Mouse (Mus musculus) embryonic facial prominence, embryonic 15.5 days (tissue): ENCODE measurements around the gene Gm20388. TPM values are rescaled to one million over a fixed set of nuclear protein-coding genes. Genes with fewer than 3 reads are reported as not detected.

Experiments used
- ATAC-seq: fragments of 200-750 bp; cut with Nextera tagmentation; 2 replicates; pipeline ENCODE4 v1.8.0; 2017; ENCODE audit warnings: low read depth, moderate TSS enrichment; ENCODE audit not compliant: insufficient number of reproducible peaks, low FRiP score, low TSS enrichment
- H3K27ac ChIP-seq: fragments of 300-500 bp; sonication (generic); replicated peaks from 2 replicates; pipeline ENCODE4 v1.5.1; 2015; ENCODE audit warnings: mild to moderate bottlenecking, inconsistent platforms
- H3K27me3 ChIP-seq: fragments of 300-500 bp; sonication (generic); 2 replicates; pipeline ENCODE4 v1.6.1; 2015; ENCODE audit warnings: inconsistent platforms
- H3K36me3 ChIP-seq: fragments of 300-500 bp; sonication (generic); 2 replicates; pipeline ENCODE4 v1.6.1; 2015; ENCODE audit warnings: mild to moderate bottlenecking, inconsistent platforms
- H3K4me1 ChIP-seq: fragments of 300-500 bp; sonication (generic); 2 replicates; pipeline ENCODE4 v1.6.1; 2015; ENCODE audit warnings: inconsistent platforms
- H3K4me2 ChIP-seq: fragments of 300-500 bp; sonication (generic); replicated peaks from 2 replicates; pipeline ENCODE4 v1.6.1; 2015; ENCODE audit warnings: mild to moderate bottlenecking, inconsistent platforms
- H3K4me3 ChIP-seq: fragments of 300-500 bp; sonication (generic); replicated peaks from 2 replicates; pipeline ENCODE4 v1.5.1; 2015; ENCODE audit warnings: mild to moderate bottlenecking, inconsistent platforms
- H3K9ac ChIP-seq: fragments of 300-500 bp; sonication (generic); 2 replicates; pipeline ENCODE4 v1.6.1; 2015; ENCODE audit warnings: inconsistent platforms
- H3K9me3 ChIP-seq: fragments of 300-500 bp; sonication (generic); replicated peaks from 2 replicates; pipeline ENCODE4 v1.6.1; 2016; ENCODE audit warnings: inconsistent platforms
- WGBS: fragments of 180-500 bp; shearing (Covaris S2); methylation state at CpG from one replicate; pipeline ENCODE4 v1.1.7; 2015; 5-methylcytosine and 5-hydroxymethylcytosine counted together
- polyA plus RNA-seq: library from polyadenylated mRNA; unstranded; fragments of >200 nt; fragmentation: Nextera tagmentation; extraction: Ambion mirVana; gene quantifications from 2 replicates; pipeline ENCODE4 v1.2.1, GENCODE M21; 2015

The Gm20388 gene
- polyA plus RNA-seq, 1 experiment from 2014 or later, result 8.0 TPM

GRCm38 (mm10) chr8:123337475-123337874 lies 3426.8 kb downstream of the Gm20388 start:
- Histone ChIP-seq H3K4me2 (no peak overlapping the region), H3K9me3 (no peaks in the 10 kb centered on the region), H3K9ac (no peak overlapping the region), H3K4me3 (no peak overlapping the region), H3K27me3 (peaks cover 21% of the 10 kb centered on the region), H3K36me3 (no peaks in the 10 kb centered on the region), H3K27ac (no peak overlapping the region), H3K4me1 (peaks cover 12% of the 10 kb centered on the region)
- ATAC-seq, result no peak
- 81% methylated on average over 3 of the region's 3 CpGs for WGBS

- peaks cover 7% of the 10 kb centered on the region; the same call in 1 of the 2 replicates for H3K4me1 ChIP-seq
- H3K9me3 ChIP-seq, result no peaks in the 10 kb centered on the region
- H3K36me3 ChIP-seq, result no peaks in the 10 kb centered on the region
- no peaks in the 10 kb centered on the region for H3K27me3 ChIP-seq
- no peak overlapping the region for H3K4me2 ChIP-seq
- no peak for ATAC-seq
- 92% methylated on average over 4 of the region's 4 CpGs for WGBS
- no peak overlapping the region for H3K27ac ChIP-seq
- H3K4me3 ChIP-seq, result no peak overlapping the region
- no peak overlapping the region for H3K9ac ChIP-seq
Measured at GRCm38 (mm10) chr8:123340071-123340470, 3429.4 kb downstream of the Gm20388 start.

- H3K9me3 ChIP-seq, result no peaks in the 10 kb centered on the region
- peaks cover 7% of the 10 kb centered on the region; the same call in 1 of the 2 replicates for H3K4me1 ChIP-seq
- no peak overlapping the region for H3K27ac ChIP-seq
- no peak overlapping the region for H3K4me3 ChIP-seq
- H3K36me3 ChIP-seq, result no peaks in the 10 kb centered on the region
- ATAC-seq, result no peak
- WGBS, result 78% methylated on average over 27 of the region's 27 CpGs
- no peak overlapping the region for H3K4me2 ChIP-seq
- H3K9ac ChIP-seq, result no peak overlapping the region
- no peaks in the 10 kb centered on the region for H3K27me3 ChIP-seq
Measured at GRCm38 (mm10) chr8:123341040-123342015, 3430.7 kb downstream of the Gm20388 start.

GRCm38 (mm10) chr8:123342253-123342652 lies 3431.6 kb downstream of the Gm20388 start:
- WGBS, result 79% methylated on average over 8 of the region's 8 CpGs
- peaks cover 7% of the 10 kb centered on the region; the same call in 1 of the 2 replicates for H3K4me1 ChIP-seq
- H3K9ac ChIP-seq, result no peak overlapping the region
- no peak for ATAC-seq
- H3K27me3 ChIP-seq, result no peaks in the 10 kb centered on the region
- no peaks in the 10 kb centered on the region for H3K9me3 ChIP-seq
- H3K4me3 ChIP-seq, result no peak overlapping the region
- no peak overlapping the region for H3K4me2 ChIP-seq
- H3K36me3 ChIP-seq, result no peaks in the 10 kb centered on the region
- H3K27ac ChIP-seq, result no peak overlapping the region

GRCm38 (mm10) chr8:123342911-123343310 lies 3432.3 kb downstream of the Gm20388 start:
- Histone ChIP-seq H3K4me2 (no peak overlapping the region), H3K4me3 (no peak overlapping the region), H3K27me3 (no peaks in the 10 kb centered on the region), H3K9me3 (no peaks in the 10 kb centered on the region), H3K4me1 (peaks cover 8% of the 10 kb centered on the region), H3K36me3 (no peaks in the 10 kb centered on the region), H3K9ac (no peak overlapping the region), H3K27ac (no peak overlapping the region)
- no peak for ATAC-seq
- 65% methylated on average over 7 of the region's 7 CpGs for WGBS

GRCm38 (mm10) chr8:123343422-123343821 lies 3432.8 kb downstream of the Gm20388 start:
- H3K9me3 ChIP-seq, result no peaks in the 10 kb centered on the region
- WGBS, result 69% methylated on average over 12 of the region's 12 CpGs
- no peaks in the 10 kb centered on the region for H3K27me3 ChIP-seq
- no peak overlapping the region for H3K27ac ChIP-seq
- no peak overlapping the region for H3K9ac ChIP-seq
- H3K4me1 ChIP-seq, result peaks cover 13% of the 10 kb centered on the region
- no peak overlapping the region for H3K4me3 ChIP-seq
- H3K36me3 ChIP-seq, result no peaks in the 10 kb centered on the region
- no peak for ATAC-seq
- no peak overlapping the region for H3K4me2 ChIP-seq

GRCm38 (mm10) chr8:123345135-123345534 lies 3434.5 kb downstream of the Gm20388 start:
- Histone ChIP-seq H3K9me3 (no peaks in the 10 kb centered on the region), H3K9ac (no peak overlapping the region), H3K27me3 (no peaks in the 10 kb centered on the region), H3K4me1 (peaks cover 20% of the 10 kb centered on the region), H3K4me2 (no peak overlapping the region), H3K27ac (no peak overlapping the region), H3K4me3 (no peak overlapping the region), H3K36me3 (no peaks in the 10 kb centered on the region)
- WGBS, result 75% methylated on average over 8 of the region's 8 CpGs
- ATAC-seq, result no peak

GRCm38 (mm10) chr8:123345856-123346255 lies 3435.2 kb downstream of the Gm20388 start:
- Histone ChIP-seq H3K4me3 (no peak overlapping the region), H3K27ac (no peak overlapping the region), H3K36me3 (no peaks in the 10 kb centered on the region), H3K9ac (no peak overlapping the region), H3K4me1 (peaks cover 20% of the 10 kb centered on the region), H3K27me3 (no peaks in the 10 kb centered on the region), H3K4me2 (no peak overlapping the region), H3K9me3 (no peaks in the 10 kb centered on the region)
- ATAC-seq, result no peak
- 85% methylated on average over 6 of the region's 6 CpGs for WGBS

GRCm38 (mm10) chr8:123347293-123347692 lies 3436.7 kb downstream of the Gm20388 start:
- H3K4me3 ChIP-seq, result no peak overlapping the region
- H3K4me2 ChIP-seq, result no peak overlapping the region
- 66% methylated on average over 2 of the region's 2 CpGs for WGBS
- H3K9ac ChIP-seq, result no peak overlapping the region
- H3K36me3 ChIP-seq, result no peaks in the 10 kb centered on the region
- no peak overlapping the region for H3K27ac ChIP-seq
- peaks cover 19% of the 10 kb centered on the region for H3K4me1 ChIP-seq
- no peaks in the 10 kb centered on the region for H3K27me3 ChIP-seq
- no peaks in the 10 kb centered on the region for H3K9me3 ChIP-seq
- no peak for ATAC-seq

- peaks cover 15% of the 10 kb centered on the region for H3K4me1 ChIP-seq
- WGBS, result 23% methylated on average over 9 of the region's 9 CpGs
- H3K9ac ChIP-seq, result no peak overlapping the region
- no peak overlapping the region for H3K4me3 ChIP-seq
- H3K36me3 ChIP-seq, result no peaks in the 10 kb centered on the region
- peak; percentile 41; the same call in 1 of the 2 replicates for ATAC-seq
- peak overlapping the region; percentile 23; the same call in 1 of the 2 replicates for H3K27ac ChIP-seq
- no peaks in the 10 kb centered on the region for H3K9me3 ChIP-seq
- H3K4me2 ChIP-seq, result no peak overlapping the region
- H3K27me3 ChIP-seq, result no peaks in the 10 kb centered on the region
Measured at GRCm38 (mm10) chr8:123348237-123348843, 3437.7 kb downstream of the Gm20388 start.

GRCm38 (mm10) chr8:123349073-123349472 lies 3438.4 kb downstream of the Gm20388 start:
- no peak overlapping the region for H3K4me2 ChIP-seq
- H3K27me3 ChIP-seq, result no peaks in the 10 kb centered on the region
- 80% methylated on average over 4 of the region's 4 CpGs for WGBS
- no peak overlapping the region for H3K9ac ChIP-seq
- ATAC-seq, result no peak
- H3K36me3 ChIP-seq, result no peaks in the 10 kb centered on the region
- H3K4me3 ChIP-seq, result no peak overlapping the region
- H3K9me3 ChIP-seq, result no peaks in the 10 kb centered on the region
- peaks cover 13% of the 10 kb centered on the region for H3K4me1 ChIP-seq
- 0 out of 2 replicates have a peak overlapping the region, but pooled peaks have one; percentile 23 for H3K27ac ChIP-seq
